8 mouse cellular contexts compared by ENCODE assay signal in genomic region chr15:78066475-78066874, GRCm38 (mm10). TPM values are rescaled to one million over a fixed set of nuclear protein-coding genes. Genes with fewer than 3 reads are reported as not detected.
A peak's percentile ranks its signal among the peaks of the same experiment; 100 is the strongest.
DNase-seq lines count a peak whose midpoint lies in the region; ATAC-seq lines count a peak whose summit lies in the region.

No protein-coding gene starts in this region.

- WGBS in midbrain, embryonic 10.5 days, result 2% methylated on average over 5 of the region's 5 CpGs
- 13% methylated on average over 5 of the region's 5 CpGs for WGBS in midbrain, embryonic 16.5 days

- H3K27ac ChIP-seq in midbrain, embryonic 10.5 days (replicated peaks), result no peak overlapping the region
- no peak overlapping the region for H3K27ac ChIP-seq in midbrain, embryonic 16.5 days (ENCODE audit: low read length)

- intact Hi-C loops in heart, postnatal 10 days (cut with DNase I), result loop anchor here (2.0 kb wide), 1 partner anchor 52 kb away; no protein-coding TSS in a partner anchor

- H3K4me2 ChIP-seq in midbrain, embryonic 16.5 days (ENCODE audit: low read length), result no peak overlapping the region

- no peaks in the 10 kb centered on the region for H3K9me3 ChIP-seq in midbrain, embryonic 10.5 days (replicated peaks)
- no peaks in the 10 kb centered on the region for H3K9me3 ChIP-seq in midbrain, embryonic 16.5 days (replicated peaks; ENCODE audit: control insufficient read depth, low read length, poor library complexity, severe bottlenecking)

- no peak for ATAC-seq in midbrain, embryonic 16.5 days
- ATAC-seq in granulocyte monocyte progenitor cell, adult 5-6 weeks (replicated peaks; ENCODE audit: poor library complexity, severe bottlenecking), result no peak

- DNase-seq in midbrain, embryonic 10.5 days (ENCODE audit: low spot score), result peak; percentile 73
- DNase-seq in adrenal gland, adult 2 months, result peak; percentile 57
- DNase-seq in heart, postnatal 10 days, result peak; percentile 61 to 83
- DNase-seq in lung, postnatal 25 days (ENCODE audit: low spot score), result peak; percentile 12
- peak; percentile 29 for DNase-seq in urinary bladder, adult 2 months (ENCODE audit: low spot score)
- DNase-seq in left cerebral cortex, adult 9 months (ENCODE audit: low spot score in 2 of 2), result no peak

- no peak overlapping the region for H3K9ac ChIP-seq in midbrain, embryonic 16.5 days (ENCODE audit: low read depth, low read length)

- H3K4me3 ChIP-seq in midbrain, embryonic 10.5 days, result no peak overlapping the region
- no peak overlapping the region for H3K4me3 ChIP-seq in midbrain, embryonic 16.5 days (ENCODE audit: low read depth, low read length)

- H3K4me1 ChIP-seq in midbrain, embryonic 10.5 days, result peaks cover 22% of the 10 kb centered on the region
- peaks cover 23% of the 10 kb centered on the region for H3K4me1 ChIP-seq in midbrain, embryonic 16.5 days (ENCODE audit: control insufficient read depth, insufficient read depth, low read length)

- H3K27me3 ChIP-seq in midbrain, embryonic 10.5 days (ENCODE audit: low read depth, poor library complexity, severe bottlenecking), result no peaks in the 10 kb centered on the region
- no peaks in the 10 kb centered on the region for H3K27me3 ChIP-seq in midbrain, embryonic 16.5 days (ENCODE audit: control insufficient read depth, insufficient read depth, low read depth, low read length)

- H3K36me3 ChIP-seq in midbrain, embryonic 10.5 days, result no peaks in the 10 kb centered on the region
- no peaks in the 10 kb centered on the region for H3K36me3 ChIP-seq in midbrain, embryonic 16.5 days (ENCODE audit: control insufficient read depth, insufficient read depth, low read length)

RNA-seq across cellular contexts. Expression of gene Cacng2, which starts 53.4 kb away (rescaled TPM):
- 0.22 and 0.60 TPM in 2 replicates for polyA plus RNA-seq in midbrain, embryonic 10.5 days (2016; fragmentation: Nextera tagmentation; extraction: Ambion mirVana)
- 13.4 and 13.6 TPM in 2 replicates for polyA plus RNA-seq in midbrain, embryonic 16.5 days (2015; fragmentation: Nextera tagmentation; extraction: Ambion mirVana)
- total RNA-seq in adrenal gland, adult 2 months (2021), result under 1 TPM; 0.32 to 0.45 TPM
- 0.19 and 0.36 TPM in 2 replicates for polyA plus RNA-seq in adrenal gland, adult 2 months (2012; rRNA removed)
- total RNA-seq in heart, postnatal 10 days (2021), result not detected
- polyA plus RNA-seq in urinary bladder, adult 2 months (2012; rRNA removed), result not detected in 2 replicates
- total RNA-seq in granulocyte monocyte progenitor cell, adult 5-6 weeks (2014; fragmentation: Nextera tagmentation), result not detected in 2 replicates
- total RNA-seq in granulocyte monocyte progenitor cell, adult 5-6 weeks (2017), result not detected in 2 replicates

Comparison
In these comparisons a context has a peak if more than half of its experiments do, and no peak if none do; other contexts are left out.
1. DNase-seq: peak in midbrain, embryonic 10.5 days (single experiment), adrenal gland, adult 2 months (single experiment), heart, postnatal 10 days (2 of 2), lung, postnatal 25 days (single experiment) and urinary bladder, adult 2 months (single experiment); none in left cerebral cortex, adult 9 months (0 of 2).